Mouse (Mus musculus): ENCODE measurements around the gene Rpl12. TPM values are rescaled to one million over a fixed set of nuclear protein-coding genes. Genes with fewer than 3 reads are reported as not detected.
"Not testable (repeated sequence)": the region's sequence is repeated elsewhere in the genome, so short reads cannot be mapped to it uniquely, and the experiment has no call there.

Rpl12 gene
- total RNA-seq, 2 experiments from 2014 or later = 114 to 120 TPM

DNA sequence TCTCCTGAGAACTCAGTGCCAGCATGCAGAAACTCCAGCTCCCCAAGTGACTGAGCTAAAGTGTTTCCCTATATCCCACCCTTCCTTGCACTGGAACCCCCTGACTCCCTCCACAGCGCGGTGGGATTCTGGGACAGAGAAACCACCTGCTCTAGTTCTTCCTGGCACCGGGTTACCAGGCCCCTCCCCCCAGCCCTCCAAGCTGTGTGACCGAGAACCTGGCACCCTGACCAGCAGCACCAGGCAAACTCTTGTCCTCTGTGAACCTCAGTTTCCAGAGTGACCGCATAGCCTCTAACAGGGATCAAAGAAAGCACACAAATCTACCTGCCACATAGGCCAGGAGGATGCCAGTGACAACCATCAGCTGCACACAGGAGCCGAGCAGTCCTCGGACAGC lies 18.3 kb downstream of the Rpl12 start:
- no peak for DNase-seq (ENCODE audit: low spot score in 2 of 2)

- no peak for DNase-seq (ENCODE audit: low spot score in 2 of 2)
Measured at GRCm38 (mm10) chr2:32981281-32981680, 19.9 kb downstream of the Rpl12 start.

GRCm38 (mm10) chr2:32981725-32982271 lies 20.4 kb downstream of the Rpl12 start, which contains the start of gene Slc2a8:
TSS of gene Slc2a8 (minus strand) at chr2:32982083.
- peak; percentile 88 to 93 for DNase-seq (ENCODE audit: low spot score in 2 of 2)

DNA sequence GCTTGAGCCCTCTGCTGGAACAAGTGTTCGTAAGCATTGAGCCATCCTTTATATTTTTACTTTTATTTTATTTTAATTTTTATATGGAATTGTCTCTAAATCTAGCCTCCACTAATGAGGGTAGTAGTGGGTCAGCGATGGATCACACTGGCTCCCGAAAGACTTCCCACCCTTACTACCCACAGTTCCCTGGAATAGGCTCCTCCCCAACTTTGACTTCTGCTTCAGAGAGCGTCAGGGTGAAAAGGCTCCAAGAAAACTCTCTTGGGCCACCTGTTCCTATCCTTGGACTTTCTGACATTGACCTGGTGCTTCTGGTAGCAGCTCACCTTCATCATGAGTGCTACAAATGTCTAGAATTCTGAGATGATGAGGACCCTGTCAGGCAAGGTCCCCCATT lies 21.3 kb downstream of the Rpl12 start:
- no peak for DNase-seq (ENCODE audit: low spot score in 2 of 2)

DNA sequence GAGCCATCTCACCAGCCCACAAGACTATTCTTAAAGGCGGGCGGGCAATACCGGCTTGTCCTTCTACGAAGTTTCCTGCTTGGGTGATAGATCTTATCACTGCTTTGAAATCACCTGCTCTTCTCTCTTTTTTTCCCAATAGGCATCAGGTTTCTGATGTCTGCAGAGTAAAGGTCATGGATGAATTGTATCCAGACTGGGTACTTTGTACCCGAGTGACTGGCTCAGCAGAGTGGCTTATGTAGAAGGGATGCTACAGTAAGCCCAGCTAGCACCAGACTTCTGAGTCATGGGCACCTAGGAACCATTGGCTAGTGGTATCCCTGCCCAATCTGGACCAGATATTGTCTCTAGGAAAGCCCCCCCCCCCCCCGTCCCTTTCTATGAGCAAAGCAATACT lies 22.3 kb downstream of the Rpl12 start:
- DNase-seq (ENCODE audit: low spot score in 2 of 2) = no peak

DNA sequence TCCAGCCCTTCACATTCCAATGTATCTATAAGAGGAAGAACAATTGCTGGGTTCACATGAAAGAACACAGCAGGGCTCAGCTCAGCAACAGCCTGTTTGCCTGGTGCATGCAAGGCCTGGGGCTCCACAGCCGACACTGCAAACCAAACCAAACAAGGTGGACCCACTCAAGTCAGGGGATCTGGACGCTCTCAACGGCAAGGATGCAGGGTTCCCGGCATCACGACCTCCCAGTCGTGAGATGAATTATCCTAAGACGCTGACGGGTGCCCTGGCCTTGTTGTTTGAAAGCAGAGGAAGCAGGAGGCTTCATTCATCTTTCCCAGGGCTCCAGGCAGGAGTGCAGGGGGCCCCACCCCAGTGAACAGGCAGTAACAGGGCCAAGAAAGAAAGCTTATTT lies 24.5 kb downstream of the Rpl12 start:
- DNase-seq (ENCODE audit: low spot score in 2 of 2) = no peak

DNA sequence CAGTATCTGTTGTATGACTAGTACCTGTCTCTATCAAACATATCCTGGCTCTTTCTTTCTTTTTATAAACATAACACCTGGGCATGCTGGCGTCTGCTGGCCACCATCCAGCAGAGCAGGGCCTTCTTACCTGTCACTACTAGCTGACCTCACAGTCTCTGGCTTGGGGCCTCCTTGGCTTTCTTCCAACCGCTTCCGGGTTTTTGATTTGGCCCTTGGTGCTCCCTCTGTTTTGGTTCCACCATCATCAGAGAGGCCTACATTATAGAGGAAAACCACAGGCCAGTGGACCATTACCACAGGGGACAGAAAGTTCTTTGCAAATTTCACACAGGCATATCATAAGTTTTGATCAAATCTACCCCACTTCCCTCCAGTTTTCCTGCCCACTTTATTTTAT lies 28.0 kb downstream of the Rpl12 start:
- DNase-seq (ENCODE audit: low spot score in 2 of 2) = no peak

- no peak for DNase-seq (ENCODE audit: low spot score in 2 of 2)
Measured at GRCm38 (mm10) chr2:32990167-32990832, 28.9 kb downstream of the Rpl12 start.

- no peak for DNase-seq (ENCODE audit: low spot score in 2 of 2)
Measured at GRCm38 (mm10) chr2:32992130-32992529, 30.8 kb downstream of the Rpl12 start.

GRCm38 (mm10) chr2:32997081-32997480 lies 35.7 kb downstream of the Rpl12 start:
- no peak for DNase-seq (ENCODE audit: low spot score in 2 of 2)

GRCm38 (mm10) chr2:32997792-32998191 lies 36.4 kb downstream of the Rpl12 start:
- DNase-seq (ENCODE audit: low spot score in 2 of 2) = no peak

GRCm38 (mm10) chr2:32999752-33000151 lies 38.4 kb downstream of the Rpl12 start:
- no peak for DNase-seq (ENCODE audit: low spot score in 2 of 2)

GRCm38 (mm10) chr2:33002144-33002543 lies 40.8 kb downstream of the Rpl12 start:
- no peak for DNase-seq (ENCODE audit: low spot score in 2 of 2)

DNA sequence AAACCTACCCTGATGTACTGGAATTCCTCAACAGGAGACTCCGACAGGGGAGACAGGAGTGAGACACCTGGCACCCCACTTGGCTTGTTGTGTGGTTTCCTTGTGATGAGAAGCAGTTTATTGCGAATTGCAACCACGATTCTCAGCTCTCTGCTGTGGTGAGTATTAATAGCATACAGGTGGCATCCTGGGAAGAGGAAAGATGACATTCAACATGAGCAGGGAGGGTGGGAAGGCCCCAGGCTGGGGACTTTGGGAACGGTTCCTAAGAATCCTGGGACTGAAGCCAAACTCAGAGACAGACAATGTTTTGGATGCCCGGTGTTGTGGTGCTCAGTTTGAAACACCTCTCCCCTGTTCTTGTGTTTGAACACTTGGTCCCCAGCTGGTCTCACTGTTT lies 43.7 kb downstream of the Rpl12 start:
- DNase-seq (ENCODE audit: low spot score in 2 of 2) = no peak

- not testable (repeated sequence) for DNase-seq (ENCODE audit: low spot score in 2 of 2)
Measured at GRCm38 (mm10) chr2:33009055-33009454, 47.7 kb downstream of the Rpl12 start.

GRCm38 (mm10) chr2:33014877-33015276 lies 53.5 kb downstream of the Rpl12 start:
- DNase-seq (ENCODE audit: low spot score in 2 of 2) = peak; percentile 32 to 55

Other genes with a start within 250 kb of the Rpl12 start
- gene Cdk9, start 248.5 kb upstream of the Rpl12 start, total RNA-seq (2021) = 100 to 1,000 TPM; 128 to 133 TPM
- gene Sh2d3c, start 240.5 kb upstream of the Rpl12 start, total RNA-seq (2021) = 10 to 100 TPM; 27.9 to 35.5 TPM
- gene 6330409D20Rik, start 220.5 kb upstream of the Rpl12 start, total RNA-seq (2021) = 1 to 10 TPM; 2.2 to 2.8 TPM
- 10 to 100 TPM; 28.7 to 34.3 TPM for gene Tor2a, start 204.3 kb upstream of the Rpl12 start, total RNA-seq (2021)
- gene Ttc16, start 185.9 kb upstream of the Rpl12 start, total RNA-seq (2021) = 1 to 10 TPM in 1 of 2 experiments, under 1 TPM in 1; 0.88 to 1.0 TPM
- gene Ptrh1, start 185.8 kb upstream of the Rpl12 start, total RNA-seq (2021) = 10 to 100 TPM in 1 of 2 experiments, 1 to 10 TPM in 1; 8.1 to 10.2 TPM
- under 1 TPM; 0.28 to 0.33 TPM for gene Cfap157, start 177.1 kb upstream of the Rpl12 start, total RNA-seq (2021)
- gene Stxbp1, start 114.3 kb upstream of the Rpl12 start, total RNA-seq (2021) = 1,000 to 10,000 TPM in 1 of 2 experiments, 100 to 1,000 TPM in 1; 951 to 1,006 TPM
- 10 to 100 TPM; 29.6 to 35.3 TPM for gene Fam129b, start 85.4 kb upstream of the Rpl12 start, total RNA-seq (2021)
- gene Lrsam1, start 55 bp downstream of the Rpl12 start, total RNA-seq (2021) = 10 to 100 TPM; 38.7 to 44.6 TPM
- gene Slc2a8, start 20.5 kb downstream of the Rpl12 start, total RNA-seq (2021) = 10 to 100 TPM; 24.0 to 26.1 TPM
- gene Garnl3, start 170.1 kb downstream of the Rpl12 start, total RNA-seq (2021) = 100 to 1,000 TPM; 111 to 112 TPM